Mouse (Mus musculus) R1 (cell line): Measurements from ENCODE around the gene Npas2.

ENCODE experiments used
- DNase-seq: peaks from one replicate; pipeline ENCODE4 v3.0.0-alpha.2; 2018; ENCODE audit warnings: low read depth, low spot score

The Npas2 gene

GRCm38 (mm10) chr1:39212982-39213381, 19.5 kb downstream of the Npas2 start:
- no peak for DNase-seq

- peak; percentile 55 for DNase-seq
Measured at GRCm38 (mm10) chr1:39217584-39217983, 24.1 kb downstream of the Npas2 start.

- no peak for DNase-seq
Measured at GRCm38 (mm10) chr1:39228401-39228800, 34.9 kb downstream of the Npas2 start.

GRCm38 (mm10) chr1:39230021-39230420, 36.5 kb downstream of the Npas2 start:
- peak; percentile 59 for DNase-seq

GRCm38 (mm10) chr1:39234815-39235449, 41.4 kb downstream of the Npas2 start:
- peak; percentile 20 for DNase-seq

- peak; percentile 45 for DNase-seq
Measured at GRCm38 (mm10) chr1:39237503-39238255, 44.1 kb downstream of the Npas2 start.

GRCm38 (mm10) chr1:39240860-39241584, 47.5 kb downstream of the Npas2 start:
- no peak for DNase-seq

GRCm38 (mm10) chr1:39244726-39245125, 51.2 kb downstream of the Npas2 start:
- no peak for DNase-seq

- DNase-seq, result no peak
Measured at GRCm38 (mm10) chr1:39251679-39252078, 58.1 kb downstream of the Npas2 start.

- DNase-seq, result peak; percentile 56
Measured at GRCm38 (mm10) chr1:39253771-39254170, 60.2 kb downstream of the Npas2 start.

- no peak for DNase-seq
Measured at GRCm38 (mm10) chr1:39256051-39256450, 62.5 kb downstream of the Npas2 start.

- DNase-seq, result no peak
Measured at GRCm38 (mm10) chr1:39256513-39257330, 63.2 kb downstream of the Npas2 start.

GRCm38 (mm10) chr1:39257331-39257594, 63.7 kb downstream of the Npas2 start:
- no peak for DNase-seq

- DNase-seq, result no peak
Measured at GRCm38 (mm10) chr1:39259668-39260067, 66.1 kb downstream of the Npas2 start.

- no peak for DNase-seq
Measured at GRCm38 (mm10) chr1:39260183-39260978, 66.8 kb downstream of the Npas2 start.

GRCm38 (mm10) chr1:39266843-39267512, 73.4 kb downstream of the Npas2 start:
- no peak for DNase-seq

GRCm38 (mm10) chr1:39272976-39273375, 79.4 kb downstream of the Npas2 start:
- DNase-seq, result no peak

- DNase-seq, result no peak
Measured at GRCm38 (mm10) chr1:39280391-39280790, 86.9 kb downstream of the Npas2 start.

- peak; percentile 63 for DNase-seq
Measured at GRCm38 (mm10) chr1:39280989-39281875, 87.7 kb downstream of the Npas2 start.

GRCm38 (mm10) chr1:39281888-39282287, 88.4 kb downstream of the Npas2 start:
- DNase-seq, result no peak
